Mouse (Mus musculus): Measurements from ENCODE around the gene Lin28a. TPM values are rescaled to one million over a fixed set of nuclear protein-coding genes. Genes with fewer than 3 reads are reported as not detected.
A peak's percentile ranks its signal among the peaks of the same experiment; 100 is the strongest.
"Not testable (repeated sequence)": the region's sequence is repeated elsewhere in the genome, so short reads cannot be mapped to it uniquely, and the experiment has no call there.

The Lin28a gene
- total RNA-seq, 2 experiments from 2014 or later, result not detected

DNA sequence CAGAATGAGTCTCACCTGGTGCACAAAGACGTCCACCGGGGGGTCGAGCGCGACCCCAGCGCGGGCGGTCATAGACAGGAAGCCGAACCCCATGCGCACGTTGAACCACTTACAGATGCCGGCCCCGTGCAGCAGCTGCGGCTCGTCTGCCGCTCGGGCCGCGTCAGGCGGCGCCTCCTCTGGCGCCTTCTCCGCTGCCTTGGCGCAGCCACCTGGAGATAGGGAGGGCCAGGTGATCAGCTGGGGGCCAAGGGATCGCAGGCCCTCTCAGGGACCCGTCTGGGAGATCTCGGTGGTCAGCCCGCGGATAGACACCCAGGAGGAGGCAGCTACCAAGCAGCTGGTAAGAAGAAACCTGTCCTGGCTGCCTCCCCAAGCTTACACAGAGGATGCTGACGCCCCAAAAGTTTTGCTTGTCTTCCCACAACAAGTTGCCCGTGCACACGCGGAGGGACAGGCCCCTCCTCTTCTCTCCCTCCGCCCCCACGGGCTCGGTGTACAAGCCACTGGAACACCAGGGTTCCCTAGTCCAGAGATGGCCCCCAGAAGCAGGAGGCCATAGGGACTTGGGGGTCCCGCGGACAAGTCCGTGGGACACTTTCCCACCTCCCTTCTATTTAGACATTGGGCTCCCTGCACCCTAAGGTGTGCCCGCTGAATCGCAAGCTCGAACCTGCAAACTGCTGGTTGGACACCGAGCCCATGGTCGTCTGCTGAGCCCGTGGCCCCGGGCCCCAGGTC is 433 bp downstream of the Lin28a start:
- no peak for DNase-seq

- no peak for DNase-seq
These were observed 1.3 kb downstream of the Lin28a start for GRCm38 (mm10) chr4:134017201-134017865.

DNA sequence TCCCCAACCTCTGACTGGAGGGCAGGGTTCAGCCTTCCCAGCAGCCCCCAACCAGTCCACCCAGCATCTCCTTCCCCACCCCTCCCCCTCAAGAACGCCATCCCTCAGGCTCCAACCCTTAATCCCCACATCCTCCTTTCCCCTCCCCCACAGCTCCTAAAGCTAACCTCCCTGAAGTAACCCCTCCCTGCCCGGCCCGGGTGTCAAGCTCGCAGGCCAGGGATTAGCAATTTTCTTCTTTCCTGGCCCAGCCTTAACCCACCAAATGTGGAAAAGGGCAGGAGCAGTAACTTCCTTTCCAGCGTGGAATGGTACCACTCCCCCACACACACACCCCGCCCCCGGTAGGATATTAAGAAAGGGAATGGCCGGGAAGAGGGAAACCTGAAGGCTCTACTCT is 1.9 kb downstream of the Lin28a start:
- no peak for DNase-seq

DNA sequence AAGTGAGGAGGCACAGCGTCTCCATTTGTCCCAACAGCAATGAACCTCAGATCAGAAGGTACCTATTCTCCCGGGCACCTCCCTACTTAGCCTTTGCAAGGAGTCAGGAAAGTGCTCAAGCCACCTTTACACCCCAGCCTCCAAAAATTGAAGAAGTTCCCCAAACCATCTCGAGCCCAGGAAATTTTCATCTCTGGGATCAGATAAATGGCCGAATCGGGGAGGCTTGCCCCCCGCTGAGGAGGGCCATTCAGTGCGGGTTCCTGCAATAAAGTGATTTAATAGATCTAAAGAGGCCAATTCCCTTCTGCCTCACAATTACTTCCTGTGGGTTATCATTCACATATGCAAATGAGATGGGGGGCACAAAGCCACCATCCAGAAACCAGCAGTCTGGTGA is 2.4 kb downstream of the Lin28a start:
- no peak for DNase-seq

DNA sequence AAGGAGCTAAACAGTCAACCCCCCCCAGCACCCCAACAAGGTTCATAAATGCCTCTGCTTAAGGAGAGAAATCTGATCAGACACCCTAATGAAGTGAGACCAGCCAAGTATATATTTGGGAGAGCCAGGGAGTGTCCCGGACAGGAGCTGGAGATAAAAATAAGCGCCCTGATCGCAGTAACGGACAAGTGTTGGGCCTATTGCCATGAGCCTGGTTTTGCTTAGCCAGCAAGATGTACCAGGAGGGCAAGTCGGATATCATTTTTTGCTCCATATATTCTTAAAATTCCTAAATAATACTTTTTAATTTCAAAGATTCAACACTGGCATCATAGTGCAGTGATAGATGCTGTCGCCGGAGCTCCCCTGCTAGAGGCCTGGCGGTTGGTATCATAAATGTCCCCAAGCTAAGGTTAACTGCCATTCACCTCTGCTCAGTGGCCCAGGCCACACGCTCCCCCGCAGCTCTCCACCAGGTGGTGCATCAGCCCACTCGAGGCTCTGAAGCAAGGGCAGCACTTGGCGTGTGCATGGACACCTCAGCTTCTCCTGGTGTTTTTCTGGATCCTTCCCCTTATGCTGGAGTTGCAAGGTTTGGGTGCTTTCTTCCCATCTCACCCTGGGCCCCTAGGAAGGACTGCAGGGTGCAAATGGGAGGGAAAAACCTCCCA is 5.6 kb downstream of the Lin28a start:
- no peak for DNase-seq

DNA sequence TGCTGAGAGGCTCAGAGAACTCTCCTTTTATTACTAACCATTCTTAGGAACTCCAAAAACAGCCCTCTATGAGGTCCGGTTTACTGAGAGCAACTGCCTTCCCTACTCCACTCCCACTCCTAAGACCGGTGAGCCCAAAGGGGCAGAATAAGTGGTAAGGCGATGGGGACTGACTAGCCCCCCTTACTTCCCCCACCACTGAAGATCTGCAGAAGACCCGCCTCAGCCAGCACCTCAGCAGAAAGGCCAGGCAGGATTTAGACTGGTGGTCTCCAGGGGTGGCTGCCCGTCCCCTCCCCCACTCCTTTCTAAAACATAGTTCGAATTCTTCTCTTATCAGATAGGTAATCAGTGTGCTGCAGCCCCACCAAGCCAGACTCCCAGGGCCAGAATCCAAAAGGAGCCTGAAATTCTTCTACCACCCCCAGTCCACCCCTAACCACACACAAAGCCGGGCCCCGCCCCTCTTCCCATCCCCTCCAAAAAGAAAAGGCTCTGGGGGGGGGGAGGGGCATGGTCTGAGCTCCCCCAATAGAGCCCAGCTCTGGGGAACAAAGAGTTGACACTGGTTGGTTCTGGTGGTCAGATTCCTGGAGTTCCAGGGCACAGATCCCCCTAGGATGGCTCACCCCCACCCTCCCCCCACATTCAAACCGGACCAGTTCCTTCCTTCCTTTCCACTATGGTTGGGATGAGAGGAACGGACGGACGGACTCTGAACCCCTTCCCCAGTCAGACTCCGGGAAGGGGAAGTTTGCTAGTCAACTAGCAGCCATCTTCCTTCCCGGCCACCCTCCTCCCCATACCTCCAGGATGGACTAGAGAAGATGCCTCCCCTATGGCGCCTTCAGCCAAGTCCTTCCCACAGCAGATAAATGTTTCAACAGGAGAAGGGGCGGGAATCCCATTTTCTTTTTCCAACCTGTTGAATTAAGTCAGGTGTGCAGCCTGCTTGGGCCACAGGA is 6.9 kb downstream of the Lin28a start:
- DNase-seq, result no peak

DNA sequence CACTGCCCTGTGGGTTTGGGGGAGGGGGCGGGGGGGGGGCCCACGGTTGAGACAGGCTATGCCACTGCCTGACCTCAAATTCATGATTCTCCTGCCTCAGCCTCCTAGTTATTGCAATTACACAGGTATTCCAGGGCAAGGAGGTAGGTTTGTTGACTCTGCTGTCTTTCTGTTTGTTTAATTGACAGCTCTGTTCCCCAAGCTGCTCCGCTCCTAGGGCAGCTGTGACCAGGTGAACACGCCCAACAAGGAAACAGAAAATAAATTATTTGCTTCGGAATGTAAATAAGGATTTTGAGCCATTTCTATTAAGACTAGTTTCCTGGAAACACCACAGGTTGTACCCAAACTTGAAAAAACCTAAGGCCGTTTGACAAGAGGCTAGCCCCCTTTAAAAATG is 8.9 kb downstream of the Lin28a start:
- DNase-seq, result no peak

GRCm38 (mm10) chr4:134006845-134007244 is 11.8 kb downstream of the Lin28a start:
- no peak for DNase-seq

GRCm38 (mm10) chr4:134005581-134006358 is 12.9 kb downstream of the Lin28a start:
- DNase-seq, result no peak

DNA sequence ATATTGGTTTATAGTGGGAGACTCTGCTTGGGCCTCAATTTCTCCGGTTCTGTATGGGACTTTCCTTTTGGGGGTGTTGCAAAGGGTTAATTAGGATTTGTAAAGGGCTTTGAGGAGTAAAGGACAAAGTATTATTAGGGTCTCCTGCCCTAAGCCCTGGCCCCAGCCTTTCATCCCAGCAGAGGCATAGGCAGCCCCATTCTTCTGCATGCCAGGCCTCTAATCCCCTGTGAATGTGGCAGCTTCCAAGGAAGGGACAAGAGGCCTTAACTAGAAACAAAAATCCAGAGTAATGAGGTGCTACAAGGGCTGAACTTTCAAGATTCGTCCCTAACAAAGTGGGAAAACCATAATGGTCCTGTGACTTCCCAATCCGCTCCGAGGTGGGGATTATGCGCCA is 15.7 kb downstream of the Lin28a start:
- DNase-seq, result no peak

DNA sequence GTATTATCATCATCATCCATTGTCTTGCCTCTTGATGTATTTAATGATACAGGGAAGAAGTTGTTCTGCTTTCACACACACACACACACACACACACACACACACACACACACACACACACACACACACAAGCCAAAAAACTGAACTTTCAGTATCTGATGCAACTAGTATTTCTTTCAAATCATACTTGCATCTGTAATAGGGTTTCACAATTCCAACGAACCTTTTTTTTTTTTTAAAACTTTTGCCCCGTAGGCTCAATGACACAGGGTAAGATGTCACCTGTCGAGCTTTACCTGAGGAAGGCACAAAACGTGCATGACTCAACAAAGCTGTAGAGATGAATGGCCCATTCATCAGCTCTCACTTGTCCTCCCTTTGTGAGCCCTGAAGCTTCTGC is 16.4 kb downstream of the Lin28a start:
- no peak for DNase-seq

- no peak for DNase-seq
These were observed 16.9 kb downstream of the Lin28a start for GRCm38 (mm10) chr4:134001710-134002109.

- DNase-seq, result peak; percentile 93 to 94
These were observed 17.9 kb downstream of the Lin28a start, which contains the start of gene Dhdds for GRCm38 (mm10) chr4:134000466-134001438. Gene Dhdds, minus strand, starts transcription at chr4:134000918.

- DNase-seq, result no peak
These were observed 23.9 kb downstream of the Lin28a start for GRCm38 (mm10) chr4:133994697-133995096.

DNA sequence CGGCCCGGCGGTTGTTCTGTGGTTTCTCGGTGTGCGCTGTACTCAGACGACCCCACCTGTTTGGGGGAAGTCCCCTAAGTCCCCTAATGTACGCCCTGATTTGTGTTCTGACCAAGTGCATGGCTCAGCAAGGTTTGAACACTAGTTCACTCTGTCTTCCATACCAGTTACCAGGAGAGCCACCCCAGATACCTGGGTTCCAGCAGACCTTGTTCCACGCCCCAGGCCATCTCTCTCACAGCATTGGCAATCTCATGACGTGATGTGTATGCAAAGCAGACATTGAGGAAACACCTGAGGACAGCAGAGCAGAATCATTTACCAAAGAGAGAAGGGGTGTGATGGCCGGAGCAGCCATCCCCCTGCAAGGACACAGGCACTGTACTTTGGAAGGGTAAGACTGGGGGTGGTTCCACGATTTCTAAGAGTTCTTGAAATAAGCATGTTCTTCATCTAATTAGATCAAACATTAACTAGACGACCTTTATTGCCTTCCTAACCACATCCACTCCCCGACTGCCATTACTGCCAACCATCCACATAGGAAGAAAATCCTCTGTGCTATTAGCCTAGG is 27.5 kb downstream of the Lin28a start:
- DNase-seq, result no peak

GRCm38 (mm10) chr4:133990035-133990434 is 28.6 kb downstream of the Lin28a start:
- DNase-seq, result no peak

DNA sequence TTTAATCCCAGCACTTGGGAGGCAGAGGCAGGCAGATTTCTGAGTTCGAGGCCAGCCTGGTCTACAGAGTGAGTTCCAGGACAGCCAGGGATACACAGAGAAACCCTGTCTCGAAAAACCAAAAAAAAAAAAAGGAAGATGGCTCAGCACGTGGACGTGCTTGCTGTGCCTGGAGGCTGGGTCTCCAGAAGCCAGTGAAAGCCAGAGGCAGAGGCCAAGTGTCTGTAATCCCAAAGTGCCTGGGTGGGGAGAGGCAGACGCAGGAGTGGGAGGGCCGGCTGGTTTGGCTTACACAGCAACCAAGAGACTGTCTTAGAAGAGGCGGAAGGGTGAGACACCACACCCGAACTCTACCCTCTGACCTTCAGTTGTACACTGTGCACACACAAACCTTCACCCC is 30.4 kb downstream of the Lin28a start:
- not testable (repeated sequence) for DNase-seq

DNA sequence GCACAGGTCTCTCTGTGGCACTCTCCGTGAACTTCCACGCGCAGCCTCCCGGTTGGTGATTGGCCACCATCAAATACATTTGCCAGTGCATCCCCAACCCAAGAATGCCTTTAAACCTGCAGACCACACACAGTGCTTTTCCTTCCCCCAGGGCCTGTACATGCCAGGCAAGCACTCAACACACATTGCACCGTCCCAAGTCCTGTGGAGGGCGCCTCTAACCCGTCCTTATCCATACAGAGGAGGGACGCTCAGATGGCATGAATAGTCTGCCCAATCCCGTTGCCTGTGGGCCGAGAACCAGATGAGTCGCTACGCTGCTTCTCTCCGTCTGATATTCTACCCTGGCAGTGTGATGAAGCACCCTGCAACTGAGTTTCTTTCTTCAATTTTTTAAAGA is 35.7 kb downstream of the Lin28a start:
- no peak for DNase-seq

DNA sequence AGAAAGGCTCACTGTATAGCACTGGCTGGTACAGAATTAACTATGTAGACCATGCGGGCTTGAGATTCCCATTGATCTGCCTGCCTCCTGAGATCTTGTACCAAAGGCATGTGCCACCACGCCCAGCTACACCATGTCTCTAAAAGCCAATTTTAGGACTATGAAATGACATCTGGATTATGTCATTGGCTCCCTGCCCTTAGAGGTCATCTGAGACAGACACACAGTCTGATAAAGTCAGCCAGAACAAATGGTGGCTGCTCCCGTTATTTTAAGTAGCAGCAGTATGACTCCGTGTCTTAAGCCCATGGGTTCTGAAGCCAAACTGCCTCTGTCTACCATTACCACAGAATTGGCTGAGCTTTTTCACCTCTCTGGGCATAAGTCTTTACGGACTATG is 38.1 kb downstream of the Lin28a start:
- DNase-seq, result no peak

Measured in layer of hippocampus, postnatal 36 days (tissue).